Mouse (Mus musculus): Measurements from ENCODE around the gene Slc13a3. TPM values are rescaled to one million over a fixed set of nuclear protein-coding genes. Genes with fewer than 3 reads are reported as not detected.

The Slc13a3 gene
- total RNA-seq, 2 experiments from 2014 or later: 0.37 to 0.42 TPM

DNA sequence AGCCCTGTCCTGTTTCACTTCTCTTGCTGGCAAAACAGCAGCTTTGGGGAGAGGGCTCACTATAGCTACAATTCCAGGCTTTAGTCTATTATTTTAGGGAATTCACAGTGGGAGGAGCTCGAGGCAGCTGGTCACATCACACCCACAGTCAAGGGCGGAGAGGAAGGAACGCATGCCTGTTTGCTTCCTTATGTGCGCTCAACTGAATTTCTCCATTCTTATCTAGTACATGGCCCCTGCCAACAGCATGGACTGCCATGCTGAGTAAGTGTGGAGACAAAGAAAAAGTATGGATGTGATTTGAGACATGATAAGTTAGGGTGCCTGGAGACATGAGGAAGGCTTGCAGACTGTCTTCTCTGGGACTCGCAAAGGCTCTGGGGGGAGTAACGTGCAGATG, 11.1 kb upstream of the Slc13a3 start:
- ATAC-seq (ENCODE audit: poor library complexity, severe bottlenecking): no peak

DNA sequence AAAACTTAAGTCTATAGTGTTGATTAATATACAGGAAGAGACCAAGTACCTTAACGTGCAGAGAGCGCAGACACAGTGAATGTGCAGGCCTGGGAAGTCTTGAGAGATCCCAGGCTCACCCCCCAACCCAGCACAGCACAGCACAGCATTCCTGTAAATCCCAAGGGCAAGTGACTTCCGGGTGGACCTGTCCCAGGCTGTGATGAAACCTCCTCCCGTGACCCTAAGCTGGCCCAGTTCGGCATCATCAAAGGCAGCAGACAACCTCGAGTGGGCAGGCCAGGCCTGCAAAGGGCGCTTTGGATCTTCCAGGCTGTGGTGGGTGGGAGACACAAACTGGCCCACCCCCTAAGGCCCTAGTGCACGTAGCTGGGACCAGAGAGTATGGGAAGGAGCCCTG, 9.0 kb upstream of the Slc13a3 start:
- no peak for ATAC-seq (ENCODE audit: poor library complexity, severe bottlenecking)

- no peak for ATAC-seq (ENCODE audit: poor library complexity, severe bottlenecking)
Measured at GRCm38 (mm10) chr2:165475850-165476249, 2.8 kb upstream of the Slc13a3 start.

DNA sequence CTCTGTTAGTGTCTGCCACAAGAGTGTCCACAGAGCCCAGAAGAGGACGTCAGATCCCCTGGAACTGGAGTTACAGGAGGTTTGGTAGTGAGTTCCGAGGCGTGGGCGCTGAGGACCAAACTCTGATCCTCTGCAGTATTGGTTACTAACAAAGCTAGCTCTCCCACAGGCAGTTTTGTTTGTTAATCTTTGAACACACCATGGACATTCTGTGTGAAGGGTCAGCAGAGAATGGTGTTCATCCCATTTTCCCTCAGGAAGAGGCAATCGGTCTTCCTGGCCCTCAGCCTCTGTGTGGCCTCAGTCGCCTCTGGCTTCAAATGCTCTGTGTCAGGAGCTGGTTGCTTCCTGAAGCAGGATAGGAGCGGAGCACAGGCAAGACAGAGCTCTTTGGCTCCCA, 2.4 kb upstream of the Slc13a3 start:
- no peak for ATAC-seq (ENCODE audit: poor library complexity, severe bottlenecking)

DNA sequence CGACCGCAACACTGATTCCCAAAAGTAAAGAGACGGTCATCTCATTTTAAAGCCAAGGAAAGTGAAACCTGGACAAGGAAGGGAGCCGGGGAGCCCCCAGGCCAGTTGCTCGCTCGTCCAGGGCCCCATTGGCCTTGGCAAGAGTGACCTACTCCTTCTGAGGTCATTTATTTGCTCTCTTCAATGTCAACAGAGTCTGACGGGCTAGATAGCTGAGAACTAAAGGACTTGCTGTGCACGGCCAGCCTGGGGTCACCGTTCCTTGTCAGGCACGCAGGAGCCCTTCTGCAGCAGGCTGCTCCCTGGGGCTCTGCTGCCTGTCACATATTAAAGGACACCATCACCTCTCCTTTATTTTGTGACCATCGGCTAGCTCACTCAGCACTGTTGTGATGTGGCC, 1.1 kb downstream of the Slc13a3 start:
- ATAC-seq (ENCODE audit: poor library complexity, severe bottlenecking): no peak

- peak; percentile 82 for ATAC-seq (ENCODE audit: poor library complexity, severe bottlenecking)
Measured at GRCm38 (mm10) chr2:165470167-165470566, 2.9 kb downstream of the Slc13a3 start.

- ATAC-seq (ENCODE audit: poor library complexity, severe bottlenecking): no peak
Measured at GRCm38 (mm10) chr2:165467824-165468452, 5.1 kb downstream of the Slc13a3 start.

DNA sequence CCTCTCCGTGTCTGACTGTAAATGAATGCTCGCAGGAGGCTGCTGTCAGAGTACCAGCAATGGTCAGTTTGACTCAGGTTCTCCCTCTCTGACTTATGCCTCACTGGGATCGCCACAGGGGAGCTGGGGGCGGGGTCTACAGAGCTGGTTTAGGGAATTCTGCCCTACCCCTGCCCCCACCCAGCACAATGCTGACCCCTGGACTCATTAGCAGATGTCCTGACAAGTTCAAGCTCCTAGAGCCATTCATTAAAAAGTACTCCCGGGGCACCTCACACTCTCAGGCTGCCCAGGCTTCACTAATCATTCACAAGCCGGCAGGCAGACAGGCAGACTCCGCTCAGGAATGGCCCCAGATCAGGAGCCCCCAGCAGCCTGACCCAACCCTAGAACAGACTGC, 13.4 kb downstream of the Slc13a3 start:
- no peak for ATAC-seq (ENCODE audit: poor library complexity, severe bottlenecking)

GRCm38 (mm10) chr2:165458189-165458588, 14.8 kb downstream of the Slc13a3 start:
- ATAC-seq (ENCODE audit: poor library complexity, severe bottlenecking): no peak

GRCm38 (mm10) chr2:165456710-165457109, 16.3 kb downstream of the Slc13a3 start:
- ATAC-seq (ENCODE audit: poor library complexity, severe bottlenecking): no peak

DNA sequence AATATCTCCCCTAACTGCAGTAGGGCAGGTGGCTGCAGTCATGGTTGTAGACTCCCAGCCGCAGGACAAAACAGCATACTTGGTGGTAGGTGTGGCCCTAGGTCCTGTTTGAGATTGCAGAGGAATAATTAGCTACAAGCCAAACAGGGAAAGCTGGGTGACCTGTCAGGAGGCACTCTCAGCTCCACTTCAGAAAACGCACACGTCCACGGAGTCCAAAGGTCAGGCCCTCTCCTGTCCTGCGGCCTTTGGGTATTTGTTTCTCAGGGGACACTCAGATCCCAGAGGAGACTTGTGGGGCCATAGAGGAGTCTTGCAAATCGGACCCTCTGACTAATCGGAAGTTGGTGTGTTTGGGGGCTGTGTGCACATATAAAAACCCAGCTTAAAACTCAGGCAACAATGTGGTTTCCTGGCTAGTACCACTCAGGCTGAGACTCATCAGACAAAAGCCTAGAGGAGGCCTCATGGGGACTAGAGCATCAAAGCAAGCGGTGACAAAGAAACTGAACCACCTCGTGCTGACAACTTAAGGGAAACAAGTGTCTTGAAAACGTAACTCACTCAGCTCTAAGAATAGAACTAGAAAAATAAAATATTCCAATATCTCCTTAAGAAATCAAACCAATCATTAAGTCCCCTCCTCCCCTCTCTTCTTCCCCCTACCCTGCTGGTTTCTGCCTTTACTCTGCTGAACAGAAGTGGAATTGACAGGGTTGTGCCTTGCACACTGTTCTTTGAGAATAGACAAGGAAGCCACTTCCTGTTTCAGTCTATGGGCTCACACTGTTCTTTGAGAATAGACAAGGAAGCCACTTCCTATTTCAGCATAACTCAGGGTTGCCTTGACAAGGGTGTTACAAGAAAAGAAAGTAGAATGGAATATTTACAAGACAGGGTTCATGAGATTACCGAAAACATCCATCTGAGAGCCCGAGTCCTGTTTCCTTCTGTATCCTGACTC, 20.0 kb downstream of the Slc13a3 start:
- peak; percentile 88 for ATAC-seq (ENCODE audit: poor library complexity, severe bottlenecking)

- peak; percentile 63 for ATAC-seq (ENCODE audit: poor library complexity, severe bottlenecking)
Measured at GRCm38 (mm10) chr2:165448475-165448874, 24.6 kb downstream of the Slc13a3 start.

GRCm38 (mm10) chr2:165444861-165445260, 28.2 kb downstream of the Slc13a3 start:
- ATAC-seq (ENCODE audit: poor library complexity, severe bottlenecking): peak; percentile 70

- no peak for ATAC-seq (ENCODE audit: poor library complexity, severe bottlenecking)
Measured at GRCm38 (mm10) chr2:165442981-165443380, 30.0 kb downstream of the Slc13a3 start.

DNA sequence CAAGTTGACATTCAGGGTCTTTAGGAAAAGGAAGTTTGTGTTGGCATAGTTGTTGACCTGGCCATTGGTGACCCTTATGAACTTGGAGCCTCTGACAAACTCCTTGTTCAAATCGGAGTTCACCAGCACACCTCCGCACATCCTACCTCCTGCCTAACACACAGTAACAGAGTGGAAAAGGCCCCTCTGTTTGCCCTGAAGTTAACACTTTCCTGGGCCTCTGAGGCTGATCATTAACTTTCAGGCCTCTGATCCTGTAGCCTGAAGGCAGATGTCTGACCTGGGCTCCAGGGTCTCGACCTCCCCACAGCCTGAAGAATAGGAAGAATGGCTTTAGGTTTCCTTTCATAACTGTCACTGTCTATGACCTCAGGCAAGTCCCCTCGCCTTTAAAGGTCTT, 31.4 kb downstream of the Slc13a3 start:
- no peak for ATAC-seq (ENCODE audit: poor library complexity, severe bottlenecking)

DNA sequence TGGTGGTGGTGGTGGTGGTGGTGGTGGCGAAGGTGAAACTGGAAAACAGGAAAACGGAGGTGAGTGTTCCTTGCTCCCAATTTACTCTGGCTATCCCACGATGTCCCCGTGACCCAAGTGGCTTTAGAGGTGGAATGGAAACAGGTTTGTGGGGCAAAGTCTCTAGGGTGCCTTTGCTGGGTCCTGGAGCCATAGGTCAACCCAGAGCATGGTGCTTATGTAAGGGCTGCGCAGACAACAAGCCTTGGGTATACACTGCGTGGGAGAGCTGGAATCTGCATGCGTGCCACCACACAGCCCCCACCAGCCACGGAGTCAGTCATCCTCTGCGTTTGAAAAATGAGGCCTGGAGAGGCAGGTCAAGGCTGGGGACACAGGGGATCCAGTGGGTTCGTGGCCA, 33.4 kb downstream of the Slc13a3 start:
- no peak for ATAC-seq (ENCODE audit: poor library complexity, severe bottlenecking)

DNA sequence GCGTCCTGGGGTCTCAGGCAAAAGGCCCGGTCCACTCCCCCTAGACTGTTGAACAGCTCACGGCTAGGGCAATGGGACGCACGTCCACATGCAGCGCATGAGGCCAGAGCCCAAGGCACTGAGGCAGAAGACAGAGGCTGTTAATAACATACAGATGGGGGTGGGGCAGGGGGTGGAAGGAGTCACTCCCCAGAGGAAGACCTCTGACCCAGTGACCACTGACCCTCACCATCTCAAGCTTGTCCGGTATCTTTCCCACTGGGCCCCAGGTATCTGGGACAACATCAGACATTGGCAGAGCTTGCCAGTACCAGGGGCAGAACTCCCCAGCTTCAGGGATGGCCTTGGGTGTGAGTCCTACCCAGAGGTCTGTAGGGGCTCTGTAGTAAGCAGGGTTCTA, 34.1 kb downstream of the Slc13a3 start:
- no peak for ATAC-seq (ENCODE audit: poor library complexity, severe bottlenecking)

- ATAC-seq (ENCODE audit: poor library complexity, severe bottlenecking): no peak
Measured at GRCm38 (mm10) chr2:165428694-165429093, 44.3 kb downstream of the Slc13a3 start.

GRCm38 (mm10) chr2:165420195-165420594, 52.8 kb downstream of the Slc13a3 start:
- no peak for ATAC-seq (ENCODE audit: poor library complexity, severe bottlenecking)

- ATAC-seq (ENCODE audit: poor library complexity, severe bottlenecking): peak; percentile 60; the same call in 1 of the 2 replicates
Measured at GRCm38 (mm10) chr2:165419670-165420111, 53.3 kb downstream of the Slc13a3 start.

DNA sequence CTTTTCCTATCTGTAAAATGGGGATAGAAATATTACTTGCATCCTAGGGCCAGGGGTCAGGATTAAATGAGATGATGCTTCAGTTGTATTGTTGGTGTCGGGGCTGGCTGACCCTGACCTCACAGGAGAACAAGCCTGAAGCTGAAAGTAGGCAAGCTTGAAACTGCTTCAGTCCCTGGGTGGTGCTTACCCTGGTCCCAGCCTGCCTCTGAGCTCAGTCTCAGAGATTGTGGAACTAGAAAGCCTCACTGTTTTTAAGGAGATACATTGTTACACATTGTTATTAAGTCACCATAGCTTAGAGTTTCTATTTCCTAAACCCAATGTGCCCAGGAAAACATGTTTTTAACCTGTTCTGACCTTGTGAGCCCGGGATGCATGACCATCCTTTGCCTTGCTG, 54.5 kb downstream of the Slc13a3 start:
- ATAC-seq (ENCODE audit: poor library complexity, severe bottlenecking): no peak

DNA sequence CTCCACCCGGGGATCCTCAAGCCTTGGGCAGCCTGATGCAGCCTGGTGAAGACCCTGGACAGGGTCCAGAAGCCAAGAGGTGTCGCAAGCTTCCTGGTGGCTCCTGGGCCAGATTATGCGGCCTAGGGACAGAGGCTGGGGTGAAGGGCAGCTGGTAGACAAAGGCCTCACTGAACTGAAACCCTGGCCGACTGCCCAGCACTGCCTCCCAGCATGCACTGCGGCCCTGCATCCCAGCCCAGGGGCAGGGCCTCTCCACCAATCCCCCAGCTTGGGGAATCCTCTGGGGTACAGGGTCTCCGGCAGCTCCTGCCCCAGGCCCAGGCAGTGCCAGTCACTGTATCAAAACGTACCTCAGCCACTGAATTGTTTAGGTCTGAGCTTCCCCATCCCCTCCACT, 55.7 kb downstream of the Slc13a3 start:
- no peak for ATAC-seq (ENCODE audit: poor library complexity, severe bottlenecking)
